Mouse (Mus musculus) ES-E14 (cell line): ENCODE measurements around the gene Gm16253. TPM values are rescaled to one million over a fixed set of nuclear protein-coding genes. Genes with fewer than 3 reads are reported as not detected.

Source experiments
- DNase-seq: peaks from one replicate; pipeline ENCODE4 v3.0.0-alpha.2; 2013; ENCODE audit warnings: low read depth, low spot score
- H3K27ac ChIP-seq: 2 replicates; pipeline ENCODE4 v1.5.1; 2012; ENCODE audit warnings: low read depth, mild to moderate bottlenecking, low read length, moderate library complexity, mixed read lengths; ENCODE audit not compliant: poor library complexity, insufficient read depth, severe bottlenecking
- H3K36me3 ChIP-seq: 2 replicates; pipeline ENCODE4 v1.6.1; 2012; ENCODE audit warnings: mild to moderate bottlenecking, low read length, moderate library complexity, mixed read lengths; ENCODE audit not compliant: control insufficient read depth, poor library complexity, insufficient read depth, severe bottlenecking
- H3K4me1 ChIP-seq, 2 experiments: fragments of 150-350 bp in 1 of 2; sonication (generic) in 1 of 2; 2 replicates each; pipeline ENCODE4 v1.6.1; 2012; ENCODE audit warnings: low read length in 2 of 2, mild to moderate bottlenecking in 1 of 2, mixed read lengths in 1 of 2; ENCODE audit not compliant: control insufficient read depth in 2 of 2, insufficient read depth in 2 of 2, poor library complexity in 1 of 2
- H3K4me3 ChIP-seq, 2 experiments: fragments of 150-350 bp in 1 of 2; sonication (generic) in 1 of 2; 2 replicates each; pipeline ENCODE4 v1.5.1; 2012; ENCODE audit warnings: low read length in 2 of 2, low read depth in 1 of 2, mild to moderate bottlenecking in 1 of 2, mixed read lengths in 1 of 2; ENCODE audit not compliant: insufficient read depth in 1 of 2, poor library complexity in 1 of 2, severe bottlenecking in 1 of 2
- H3K9ac ChIP-seq: 2 replicates; pipeline ENCODE4 v1.6.1; 2012; ENCODE audit warnings: low read depth, mild to moderate bottlenecking, low read length, mixed read lengths; ENCODE audit not compliant: poor library complexity, insufficient read depth, severe bottlenecking
- H3K9me3 ChIP-seq: fragments of 150-350 bp; sonication (generic); 2 replicates; pipeline ENCODE4 v1.6.1; 2012; ENCODE audit warnings: low read depth, mild to moderate bottlenecking, low read length; ENCODE audit not compliant: control insufficient read depth, insufficient read depth
- CHD2 ChIP-seq: IDR thresholded peaks from 2 replicates; pipeline ENCODE4 v1.6.1; 2014; ENCODE audit warnings: mild to moderate bottlenecking, low read depth, low read length, inconsistent platforms
- HCFC1 ChIP-seq: IDR thresholded peaks from 2 replicates; pipeline ENCODE4 v1.6.1; 2012; ENCODE audit warnings: low read length, inconsistent platforms, borderline replicate concordance; ENCODE audit not compliant: insufficient read depth
- MAFK ChIP-seq: IDR thresholded peaks from 2 replicates; pipeline ENCODE4 v1.6.1; 2014; ENCODE audit warnings: mild to moderate bottlenecking, low read depth, low read length, inconsistent platforms; ENCODE audit not compliant: insufficient read depth
- ZC3H11A ChIP-seq: IDR thresholded peaks from 2 replicates; pipeline ENCODE4 v1.6.1; 2012; ENCODE audit warnings: low read depth, mild to moderate bottlenecking, inconsistent platforms, low read length, borderline replicate concordance
- ZNF384 ChIP-seq: IDR thresholded peaks from 2 replicates; pipeline ENCODE4 v1.6.1; 2012; ENCODE audit warnings: low read depth, low read length, inconsistent platforms
- in situ Hi-C, 2 experiments: fragments of 600-800 bp; cut with MboI; formaldehyde crosslinking; loops; one replicate each; pipeline ENCODE4 v1.15.1; 2025; ENCODE audit warnings: low sequenced_read_pairs in 2 of 2, inconsistent platforms in 1 of 2; ENCODE audit not compliant: unreplicated experiment in 2 of 2
- total RNA-seq: library from RNA; depleted of rRNA; stranded (reverse); fragments of 300-350 nt; gene quantifications from 2 replicates; pipeline ENCODE4 v1.2.3, GENCODE M21; 2012

The Gm16253 gene
- total RNA-seq, 1 experiment: 2.0 TPM

GRCm38 (mm10) chr3:96579885-96580454, 3.2 kb downstream of the Gm16253 start:
- TF ChIP-seq HCFC1: peak; percentile 48; the same call in 1 of the 2 replicates
- TF ChIP-seq ZC3H11A: peak; percentile 100
- no peak for TF ChIP-seq ZNF384
- Histone ChIP-seq H3K4me1 (peaks cover 0 to 29% of the 10 kb centered on the region in 2 experiments; a peak in 3 of 4 replicates), H3K4me3 (peak overlapping the region in 1 of 2 experiments; percentile 2; a peak in 1 of 4 replicates), H3K27ac (no peak overlapping the region), H3K36me3 (no peaks in the 10 kb centered on the region), H3K9ac (peak overlapping the region; percentile 62; the same call in 1 of the 2 replicates), H3K9me3 (no peaks in the 10 kb centered on the region)
- peak; percentile 89 for DNase-seq
- in situ Hi-C loops: no loop called here

- Histone ChIP-seq H3K4me1 (peaks cover 0 to 20% of the 10 kb centered on the region in 2 experiments; a peak in 3 of 4 replicates), H3K9me3 (no peaks in the 10 kb centered on the region), H3K27ac (no peak overlapping the region), H3K36me3 (no peaks in the 10 kb centered on the region), H3K9ac (no peak overlapping the region), H3K4me3 (no peak overlapping the region)
- in situ Hi-C loops: no loop called here
- TF ChIP-seq ZC3H11A (no peak), ZNF384 (no peak), HCFC1 (no peak), MAFK (no peak), CHD2 (no peak)
- DNase-seq: no peak
These were observed 4.4 kb downstream of the Gm16253 start for GRCm38 (mm10) chr3:96581141-96581540.

- no peaks in the 10 kb centered on the region for H3K36me3 ChIP-seq
- H3K4me3 ChIP-seq: no peak overlapping the region
- in situ Hi-C loops: no loop called here
- no peak for DNase-seq
- no peak for TF ChIP-seq ZC3H11A
- TF ChIP-seq MAFK: no peak
- no peak for TF ChIP-seq HCFC1
- no peak for TF ChIP-seq ZNF384
- TF ChIP-seq CHD2: no peak
- H3K9ac ChIP-seq: no peak overlapping the region
- H3K4me1 ChIP-seq: peaks cover 0 to 17% of the 10 kb centered on the region in 2 experiments; a peak in 3 of 4 replicates
- no peaks in the 10 kb centered on the region for H3K9me3 ChIP-seq
- H3K27ac ChIP-seq: no peak overlapping the region
These were observed 5.2 kb downstream of the Gm16253 start for GRCm38 (mm10) chr3:96581771-96582515.

GRCm38 (mm10) chr3:96583386-96583785, 6.6 kb downstream of the Gm16253 start:
- H3K36me3 ChIP-seq: no peaks in the 10 kb centered on the region
- peaks cover 0 to 14% of the 10 kb centered on the region in 2 experiments; a peak in 3 of 4 replicates for H3K4me1 ChIP-seq
- H3K27ac ChIP-seq: no peak overlapping the region
- in situ Hi-C loops: no loop called here
- no peak for DNase-seq
- no peak overlapping the region for H3K9ac ChIP-seq
- no peaks in the 10 kb centered on the region for H3K9me3 ChIP-seq
- H3K4me3 ChIP-seq: no peak overlapping the region
- TF ChIP-seq CHD2 (no peak), ZC3H11A (no peak), MAFK (no peak), ZNF384 (no peak), HCFC1 (no peak)
